Mouse (Mus musculus) T-helper 17 cell (primary cell): ENCODE data around the gene Treml4.

Source experiments
- in situ Hi-C, 2 experiments: fragments of 300-600 bp; cut with MboI, MseI; formaldehyde crosslinking; loops; 1 replicate in 1 of 2; 2 replicates in 1 of 2; pipeline ENCODE4 v1.15.1; 2025; ENCODE audit warnings: high pct_unique_total_duplicates in 2 of 2

The Treml4 gene

DNA sequence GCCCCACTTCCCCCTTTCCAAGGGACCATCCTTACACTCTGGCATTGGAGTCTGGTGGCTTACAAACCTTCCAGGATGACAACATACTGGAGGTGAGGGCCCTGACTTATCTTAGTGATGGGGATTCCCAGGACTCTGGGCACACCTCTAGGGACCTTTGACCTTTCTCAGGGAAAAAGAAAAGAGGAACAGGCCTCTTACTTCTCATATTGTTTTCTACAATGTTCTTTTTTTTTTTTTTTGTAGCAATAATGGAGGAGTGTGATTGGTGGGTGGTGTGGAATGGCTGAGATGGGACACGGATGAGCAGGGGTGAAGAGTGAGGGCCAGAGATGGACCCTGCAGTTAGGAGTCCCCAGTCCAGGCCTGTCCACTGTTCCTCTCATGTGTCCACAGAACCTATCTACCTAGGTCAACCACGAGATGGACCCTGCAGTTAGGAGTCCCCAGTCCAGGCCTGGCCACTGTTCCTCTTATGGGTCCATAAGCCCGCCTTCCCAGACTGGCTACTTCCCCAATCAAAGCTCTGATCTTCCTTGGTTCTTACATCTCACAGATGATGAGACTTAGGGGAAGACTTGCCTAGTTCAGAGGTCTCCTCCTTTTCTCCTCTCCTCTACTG is at the start of gene Treml4:
Gene Treml4 (plus strand): TSS at position 555 of the 622 bp plus-strand sequence.
- in situ Hi-C loops, result no loop called here

DNA sequence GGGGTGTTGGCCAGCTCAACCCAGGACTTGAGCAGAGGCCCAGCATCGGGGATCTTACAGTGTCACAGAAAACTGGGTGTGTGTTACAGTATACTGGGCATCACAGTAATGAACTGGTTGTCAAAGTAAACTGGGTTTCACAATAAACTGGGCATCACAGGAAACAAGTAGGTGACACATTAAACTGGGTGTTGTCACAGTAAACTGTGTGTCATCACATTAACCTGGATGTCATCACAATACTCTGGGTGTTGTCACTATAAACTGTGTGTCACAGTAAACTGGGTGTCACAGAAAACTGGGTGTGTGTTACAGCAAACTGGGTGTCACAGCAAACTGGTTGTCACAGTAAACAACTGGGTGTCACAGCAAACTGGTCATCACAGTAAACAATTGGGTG is 48.7 kb upstream of the Treml4 start:
- in situ Hi-C loops, result loop anchor here in 1 of 2 experiments (5.0 to 25.0 kb wide), 2 partner anchors 587 to 1372 kb away; no protein-coding TSS in a partner anchor

DNA sequence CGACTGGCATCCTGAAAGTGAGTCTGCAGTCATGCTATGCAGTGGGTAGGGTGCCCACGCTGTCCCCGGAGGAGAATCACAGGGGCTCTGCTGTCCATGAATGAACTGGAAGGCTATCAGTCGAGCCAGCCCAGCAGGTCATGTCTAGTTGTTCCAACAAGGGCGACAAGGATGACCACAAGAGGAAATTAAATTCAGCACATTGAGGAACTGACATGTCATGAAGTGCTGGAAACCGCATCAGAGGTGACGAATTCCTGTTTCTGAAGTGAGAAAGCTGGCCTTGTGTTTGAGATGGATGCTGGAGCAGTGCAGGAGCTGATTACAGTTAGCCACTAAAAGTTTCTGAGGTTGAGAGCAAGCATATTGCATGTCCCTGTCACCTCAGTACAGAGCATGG is 33.4 kb upstream of the Treml4 start:
- in situ Hi-C loops, result no loop called here

DNA sequence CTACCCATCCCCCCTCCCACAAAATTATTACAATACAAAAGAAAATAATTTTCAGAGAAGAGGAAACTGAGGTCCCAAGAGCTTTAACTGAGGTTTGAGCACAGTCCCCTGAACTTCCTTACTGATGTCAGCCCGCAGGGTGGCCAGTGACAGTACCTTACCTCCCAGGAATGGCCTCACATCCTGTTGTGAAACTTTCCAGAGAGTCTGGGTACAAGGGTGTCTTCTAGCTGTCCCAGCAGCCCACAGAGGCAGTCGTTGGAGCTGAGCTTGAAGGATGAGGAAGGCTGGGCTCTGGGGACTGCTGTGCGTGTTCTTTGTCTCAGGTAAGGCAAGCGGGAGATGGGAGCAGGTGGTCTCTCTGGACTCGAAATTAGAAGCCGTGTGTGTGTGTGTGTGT is 31.6 kb upstream of the Treml4 start, which contains the start of gene Trem1:
Gene Trem1 (plus strand): TSS at position 251 of the 400 bp plus-strand sequence.
- in situ Hi-C loops, result no loop called here

DNA sequence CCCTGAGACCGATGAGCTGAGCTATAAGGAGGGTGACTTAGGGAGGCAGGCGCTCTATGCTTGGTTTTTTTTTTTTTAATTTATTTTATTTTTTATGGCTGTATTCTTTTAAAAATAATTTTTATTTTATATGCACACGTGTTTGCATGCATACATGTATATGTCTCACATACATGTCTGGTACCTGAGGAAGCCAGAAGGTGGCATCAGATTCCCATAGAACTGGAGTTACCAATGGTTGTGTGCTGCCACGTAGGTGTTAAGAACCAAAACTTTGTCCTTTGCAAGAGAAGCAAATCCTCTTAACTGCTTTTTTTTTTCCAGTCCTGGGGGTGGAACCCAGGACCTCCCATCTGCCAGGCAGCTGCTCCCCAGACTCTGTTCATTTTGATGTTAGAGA is 30.3 kb upstream of the Treml4 start:
- in situ Hi-C loops, result no loop called here

DNA sequence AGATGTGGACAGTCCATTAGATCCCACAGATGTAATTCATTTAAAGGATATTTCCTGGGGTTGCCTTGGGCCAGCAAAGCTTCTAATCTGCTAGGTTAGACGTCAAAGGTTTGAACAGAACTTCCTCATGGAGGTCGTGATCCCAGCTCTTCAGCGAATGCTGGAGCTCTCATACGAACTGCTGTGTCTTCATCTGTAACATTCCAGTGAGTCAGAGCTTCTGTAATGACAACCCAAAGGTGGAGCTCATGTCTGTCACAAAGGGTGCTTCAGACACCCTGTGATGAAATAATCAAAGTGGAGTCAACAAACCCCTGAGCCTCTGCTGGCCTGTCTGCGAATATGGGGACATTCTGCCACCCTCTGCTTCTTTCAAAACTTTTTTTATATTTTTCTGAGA is 29.5 kb upstream of the Treml4 start:
- in situ Hi-C loops, result no loop called here

DNA sequence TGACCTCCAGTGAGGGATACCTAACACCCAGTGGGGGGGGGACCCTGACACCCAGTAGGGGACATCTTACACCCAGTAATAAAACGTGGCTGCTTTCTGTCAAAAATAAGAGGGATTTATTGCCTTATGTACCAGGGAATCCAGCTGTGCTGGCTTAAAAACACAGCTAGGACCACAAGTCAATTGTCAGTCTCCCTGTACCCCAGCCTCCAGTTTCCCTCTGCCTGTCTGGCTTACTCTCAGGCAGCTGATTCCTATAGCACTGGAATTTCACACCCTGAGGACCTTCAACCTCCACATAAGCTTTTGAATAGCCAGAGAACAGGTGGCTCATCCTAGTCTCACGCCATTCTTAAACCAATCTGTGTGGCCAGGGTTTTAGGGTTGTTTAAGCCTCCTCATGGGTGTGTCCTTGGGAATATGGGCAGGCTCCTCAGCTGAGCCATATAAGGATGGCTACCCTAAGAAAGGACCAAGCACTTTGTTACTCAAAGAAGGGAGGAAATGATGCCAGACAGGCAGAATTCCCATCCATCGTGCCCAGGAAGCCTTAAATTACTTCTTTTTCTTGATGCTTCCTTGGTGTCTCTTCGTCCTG is 28.2 kb upstream of the Treml4 start:
- in situ Hi-C loops, result no loop called here

DNA sequence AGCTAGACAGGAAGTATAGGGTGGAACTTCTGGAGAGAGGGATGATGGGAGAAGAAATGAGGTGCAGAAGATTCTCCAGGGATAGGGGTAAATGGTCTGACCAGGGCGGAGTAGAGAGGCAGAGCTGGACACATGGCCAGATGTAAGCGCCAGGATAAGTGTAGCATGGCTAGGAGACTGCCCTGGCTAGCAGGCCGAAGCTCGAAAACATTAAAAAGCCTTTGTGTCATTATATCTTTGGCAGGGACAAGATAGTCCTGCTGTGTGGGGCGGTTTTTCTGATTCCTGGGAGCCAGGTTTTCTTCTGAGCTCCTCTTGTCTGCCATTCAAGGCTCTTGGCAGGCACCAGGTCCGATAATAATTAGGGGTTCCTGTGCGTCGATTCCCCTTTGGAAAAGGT is 26.5 kb upstream of the Treml4 start:
- in situ Hi-C loops, result no loop called here

DNA sequence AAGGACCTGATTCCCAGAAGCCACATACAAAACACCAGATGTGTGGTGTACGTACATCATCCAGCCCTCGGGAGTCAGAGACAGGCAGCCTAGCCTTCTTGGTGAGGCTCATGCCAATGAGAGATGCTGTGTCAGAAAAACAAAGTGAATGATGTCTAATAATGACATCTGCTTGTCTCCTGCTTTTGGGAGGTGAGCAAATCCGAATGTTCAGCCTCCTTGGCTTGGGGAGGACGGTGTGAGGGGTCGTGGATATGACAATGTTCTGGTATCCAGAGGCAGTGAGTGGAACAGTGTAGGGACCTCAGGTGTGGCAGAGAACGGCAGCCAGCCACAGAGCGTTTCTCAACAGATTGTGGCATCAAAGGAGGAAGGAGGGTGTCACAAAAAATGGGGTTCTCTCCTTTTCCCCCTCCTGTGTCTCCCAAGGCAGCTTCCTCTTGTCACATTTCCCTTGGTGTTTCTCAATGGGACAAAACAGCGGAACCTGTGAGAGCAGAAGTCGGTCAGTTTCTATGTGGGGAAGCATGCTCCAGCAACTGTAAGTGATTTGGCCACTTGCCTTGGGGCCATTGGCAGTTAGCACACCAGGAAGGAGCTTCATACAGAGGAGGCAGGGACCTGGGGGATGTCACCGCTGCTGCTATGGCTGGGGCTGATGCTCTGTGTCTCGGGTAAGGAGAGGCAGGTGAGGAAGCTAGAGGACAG is 16.7 kb upstream of the Treml4 start, which contains the start of gene Trem3:
Gene Trem3 (plus strand): TSS at position 557 of the 708 bp plus-strand sequence.
- in situ Hi-C loops, result no loop called here

DNA sequence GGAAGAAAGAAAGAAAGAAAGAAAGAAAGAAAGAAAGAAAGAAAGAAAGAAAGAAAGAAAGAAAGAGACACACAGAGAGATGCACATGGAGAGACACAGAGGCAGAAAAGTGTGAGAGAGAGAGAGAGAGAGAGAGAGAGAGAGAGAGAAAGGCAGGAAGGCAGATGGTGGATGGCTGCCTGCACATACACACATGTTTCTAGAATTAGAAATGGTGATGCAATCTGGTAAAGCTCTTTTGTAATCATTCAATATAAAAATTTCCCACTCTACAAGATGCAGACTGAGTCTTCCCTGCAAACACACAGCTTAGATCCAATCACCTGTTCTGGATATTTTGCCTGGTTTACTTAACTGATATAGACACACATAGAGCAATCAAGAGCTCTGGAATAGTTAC is 15.1 kb upstream of the Treml4 start:
- in situ Hi-C loops, result no loop called here

DNA sequence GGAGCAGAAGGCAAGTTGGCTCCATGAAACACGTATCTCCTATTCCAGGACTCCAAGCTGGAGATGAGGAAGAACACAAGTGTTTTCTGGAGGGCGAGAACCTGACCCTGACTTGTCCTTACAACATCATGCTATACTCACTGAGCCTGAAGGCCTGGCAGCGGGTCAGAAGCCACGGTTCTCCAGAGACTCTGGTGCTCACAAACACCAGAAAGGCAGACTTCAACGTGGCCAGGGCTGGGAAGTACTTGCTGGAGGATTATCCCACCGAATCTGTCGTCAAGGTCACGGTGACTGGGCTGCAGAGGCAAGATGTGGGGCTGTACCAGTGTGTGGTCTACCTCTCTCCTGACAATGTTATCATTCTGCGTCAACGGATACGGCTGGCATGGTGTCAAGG is 14.6 kb upstream of the Treml4 start:
- in situ Hi-C loops, result no loop called here

DNA sequence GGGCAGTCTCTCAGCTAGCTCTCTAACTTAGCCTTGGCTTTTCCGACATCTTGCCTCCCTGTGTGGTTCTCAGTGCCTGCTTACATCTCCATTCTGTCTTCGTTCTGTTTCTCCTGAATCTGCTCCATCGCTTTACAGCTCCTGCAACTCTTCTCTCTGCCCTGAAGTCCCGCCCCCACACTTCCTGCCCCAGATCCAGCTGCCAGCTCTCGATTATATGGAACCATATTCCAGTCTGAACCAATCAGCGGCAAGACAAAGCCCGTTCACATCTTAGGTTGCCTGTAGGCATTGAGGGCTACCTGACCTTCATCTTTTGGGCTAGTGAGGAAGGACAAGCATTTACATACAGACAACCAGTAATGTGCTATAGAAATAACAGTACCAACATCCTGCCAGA is 13.5 kb upstream of the Treml4 start:
- in situ Hi-C loops, result no loop called here

DNA sequence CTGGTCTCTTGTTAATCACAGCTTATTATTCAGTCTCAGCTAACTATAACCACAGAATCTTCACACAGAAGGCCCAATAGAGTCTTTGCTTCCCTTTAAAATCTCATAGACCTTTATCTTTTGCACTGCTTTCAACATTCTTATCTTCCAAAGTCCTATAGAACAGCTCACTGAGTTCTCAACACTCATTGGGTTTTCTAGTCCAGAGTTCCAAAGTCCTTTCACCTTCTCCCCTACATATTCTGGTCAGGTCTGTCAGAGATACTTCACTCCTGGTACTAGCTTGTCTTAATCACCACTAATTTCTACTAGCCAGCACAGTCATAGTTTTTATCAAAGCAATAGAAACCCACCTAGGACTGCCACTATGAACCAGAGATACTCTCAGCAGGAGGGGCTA is 7.5 kb upstream of the Treml4 start:
- in situ Hi-C loops, result no loop called here

DNA sequence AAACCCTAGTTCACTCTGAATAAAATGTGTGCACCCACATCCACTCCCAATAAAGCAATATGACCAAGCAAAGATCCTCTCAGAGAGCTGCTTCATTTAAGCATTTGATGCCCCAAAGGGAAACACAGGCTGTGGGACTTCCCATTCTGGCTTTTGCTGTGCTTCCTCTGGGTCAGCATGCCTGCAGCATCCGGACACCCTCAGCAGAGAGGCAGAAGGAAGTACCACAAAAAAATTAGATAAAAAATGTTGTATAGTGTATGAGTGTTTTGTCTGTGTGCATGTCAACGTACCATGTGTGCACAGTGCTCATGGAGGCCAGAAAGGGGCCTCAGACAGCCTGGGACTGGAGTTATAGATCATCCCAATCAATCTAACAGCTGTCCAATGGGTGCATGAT is 2.2 kb upstream of the Treml4 start:
- in situ Hi-C loops, result no loop called here

DNA sequence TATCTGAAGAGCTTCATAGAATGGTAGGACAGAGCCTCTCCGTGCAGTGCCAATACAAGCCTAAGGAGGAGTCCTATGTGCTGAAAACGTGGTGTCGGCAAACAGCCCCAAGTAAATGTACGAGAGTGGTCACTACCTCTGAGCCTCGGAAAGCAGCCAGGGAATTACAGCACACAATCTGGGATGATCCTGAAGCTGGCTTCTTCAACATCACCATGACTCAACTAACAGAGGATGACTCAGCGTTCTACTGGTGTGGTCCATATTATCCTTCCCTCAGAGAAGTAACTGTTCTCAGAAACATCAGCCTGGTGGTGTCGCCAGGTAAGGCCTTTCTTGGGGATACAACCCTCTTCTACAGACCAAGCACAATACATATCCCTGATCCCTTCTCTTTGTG is 567 bp downstream of the Treml4 start:
- in situ Hi-C loops, result no loop called here

DNA sequence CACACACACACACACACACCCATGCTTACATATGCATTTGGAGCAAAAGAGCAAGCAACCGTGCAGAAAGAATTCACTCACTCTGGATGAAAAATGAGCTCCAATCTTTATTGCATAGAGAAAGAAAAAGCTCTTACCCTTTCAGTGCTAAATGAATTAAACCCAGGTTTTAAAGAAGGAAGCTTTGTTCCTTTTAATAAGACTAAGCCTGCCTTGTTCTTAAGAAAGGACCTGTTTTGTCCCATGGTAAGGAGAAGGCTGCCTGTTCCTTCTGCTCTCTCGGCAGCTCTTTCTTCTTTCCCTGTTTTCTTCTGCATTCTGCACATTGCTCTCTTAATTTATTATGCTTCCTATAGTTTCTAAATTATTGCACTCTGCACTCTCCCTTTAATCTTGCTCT is 2.0 kb downstream of the Treml4 start:
- in situ Hi-C loops, result no loop called here

DNA sequence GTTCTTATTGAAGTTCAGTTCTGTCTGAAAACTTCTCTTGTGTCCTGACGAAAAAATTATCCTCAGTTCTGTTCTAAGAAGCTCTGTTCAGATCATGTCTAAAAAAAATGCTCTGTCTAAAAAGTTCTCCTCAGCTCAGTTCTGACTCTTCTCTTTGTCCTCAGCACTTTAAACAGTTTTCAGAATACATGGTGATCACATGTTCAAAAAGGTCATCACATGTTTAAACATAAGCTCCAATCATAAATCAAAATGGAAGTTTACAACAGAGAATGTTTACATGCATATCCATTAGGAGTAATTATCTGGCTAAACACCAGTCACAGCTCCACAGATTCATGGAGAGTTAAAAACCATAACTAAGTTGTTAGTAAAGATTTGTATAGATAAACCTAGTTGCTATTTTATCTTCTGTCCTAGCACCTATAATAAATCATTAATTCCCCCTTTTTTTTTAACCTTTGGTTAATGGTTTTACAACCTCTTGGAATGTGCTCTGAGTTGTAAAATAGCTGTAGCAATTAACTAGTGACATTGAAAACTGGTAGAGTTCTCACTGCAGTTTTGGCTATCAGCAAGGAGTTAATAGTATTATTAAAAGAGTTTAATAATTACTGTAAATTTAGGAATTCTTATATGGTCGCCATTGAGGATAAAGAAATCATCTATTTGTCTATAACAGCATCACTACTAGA is 2.7 kb downstream of the Treml4 start:
- in situ Hi-C loops, result no loop called here

DNA sequence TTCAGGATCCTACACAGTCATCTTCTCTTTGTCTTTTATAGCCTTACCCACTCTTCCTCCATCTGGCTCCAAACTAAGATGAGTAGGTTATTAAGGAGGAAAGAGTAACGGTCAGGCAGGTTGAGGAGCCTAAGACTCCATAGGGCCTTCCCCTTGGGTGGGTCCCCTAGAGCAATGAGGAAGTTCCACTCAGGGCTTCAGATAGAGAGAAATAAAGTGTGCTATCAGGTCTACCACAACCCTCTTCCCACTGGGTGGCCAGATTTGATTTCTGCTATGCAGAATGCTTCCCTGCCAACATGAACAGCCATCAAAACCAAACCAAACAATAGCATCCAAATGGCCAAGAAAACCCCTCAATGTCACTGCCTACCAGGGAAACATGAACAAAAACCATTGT is 3.5 kb downstream of the Treml4 start:
- in situ Hi-C loops, result no loop called here

DNA sequence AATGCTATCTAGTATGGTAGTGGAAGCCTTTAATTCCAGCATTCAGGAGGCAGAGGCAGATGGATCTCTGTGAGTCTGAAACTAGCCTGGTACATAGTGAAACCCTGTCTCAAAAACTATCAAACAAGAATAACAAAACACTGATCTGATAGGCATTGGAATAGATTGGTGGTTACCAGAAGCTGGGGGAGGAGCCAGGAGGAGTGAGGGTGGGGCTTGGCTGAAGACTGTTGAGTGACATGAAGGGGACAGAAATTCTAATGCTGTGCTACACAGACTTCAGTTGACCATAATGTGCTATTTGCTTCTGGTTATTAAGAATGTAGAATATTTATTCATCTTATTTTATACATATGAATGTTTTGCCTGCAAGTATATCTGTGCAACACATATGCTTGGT is 4.2 kb downstream of the Treml4 start:
- in situ Hi-C loops, result no loop called here

DNA sequence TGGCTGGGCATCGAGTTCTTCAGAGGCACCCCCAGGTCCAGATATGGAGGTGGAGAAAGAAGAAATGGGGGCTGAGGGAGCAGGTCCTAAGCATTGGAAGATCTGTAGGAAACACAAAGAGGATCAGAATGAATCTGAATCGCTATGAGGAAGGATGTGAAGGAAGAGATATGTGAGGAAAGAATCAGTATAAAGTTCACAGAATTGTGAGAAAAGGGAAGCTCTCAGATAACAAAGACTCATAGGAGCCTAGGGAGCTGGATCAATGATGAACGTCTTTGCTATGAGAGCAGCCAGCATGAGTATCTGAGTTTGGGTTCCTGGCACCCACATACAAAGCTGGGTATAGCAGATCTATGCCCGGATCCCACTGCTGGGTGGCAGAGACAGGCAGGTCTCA is 5.7 kb downstream of the Treml4 start:
- in situ Hi-C loops, result no loop called here

DNA sequence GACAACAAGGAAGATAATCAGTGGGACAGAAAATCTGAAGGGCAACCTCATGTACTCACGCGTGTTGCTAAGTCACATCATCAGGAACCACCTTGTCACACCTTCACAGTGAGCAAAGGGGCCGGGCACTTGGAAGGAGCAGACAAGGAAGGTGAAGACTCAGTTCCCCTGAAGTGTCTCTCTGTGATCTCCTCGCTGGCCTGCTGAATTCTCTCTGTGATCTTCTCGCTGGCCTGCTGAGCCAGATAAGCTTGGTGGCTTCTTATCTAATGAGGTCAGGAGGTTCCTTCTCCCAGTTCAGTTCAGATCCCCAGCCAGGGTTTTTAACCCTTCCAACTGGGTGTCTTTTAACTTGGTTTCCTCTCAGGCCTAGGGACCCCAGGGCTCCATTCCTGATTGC is 8.1 kb downstream of the Treml4 start:
- in situ Hi-C loops, result no loop called here

DNA sequence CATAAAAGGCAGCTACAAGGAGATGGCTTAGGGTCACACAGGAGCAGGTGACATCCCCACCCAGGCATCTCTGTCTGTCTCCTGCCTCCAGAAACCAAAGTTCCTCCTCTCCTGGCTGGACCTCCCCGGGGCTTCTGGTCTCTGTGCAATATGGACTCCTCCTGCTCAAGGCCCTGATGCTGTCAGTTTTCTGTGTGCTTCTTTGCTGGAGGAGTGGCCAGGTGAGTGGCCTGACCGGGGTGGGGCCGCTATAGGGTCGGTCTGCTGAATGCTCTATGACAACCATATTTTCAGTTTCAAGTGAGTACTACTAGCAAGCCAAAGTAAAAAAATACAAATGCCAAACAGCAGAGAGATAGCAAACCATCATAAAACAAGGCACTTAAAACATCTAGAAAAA is 8.5 kb downstream of the Treml4 start:
- in situ Hi-C loops, result no loop called here
